Mouse (Mus musculus): Measurements from ENCODE around the gene Rtp3. TPM values are rescaled to one million over a fixed set of nuclear protein-coding genes. Genes with fewer than 3 reads are reported as not detected.
A peak's percentile ranks its signal among the peaks of the same experiment; 100 is the strongest.

The Rtp3 gene
- total and polyA plus RNA-seq, 2 experiments: 14.5 to 61.0 TPM

- Histone ChIP-seq H3K9ac (ENCODE audit: low read depth, low read length) (no peak overlapping the region), H3K79me2 (ENCODE audit: control insufficient read depth, insufficient read depth, low read length) (no peaks in the 10 kb centered on the region), H3K36me3 (ENCODE audit: control insufficient read depth, insufficient read depth, low read length) (no peaks in the 10 kb centered on the region), H3K4me3 (ENCODE audit: insufficient read depth, low read depth, low read length) (no peak overlapping the region), H3K27me3 (ENCODE audit: control insufficient read depth, insufficient read depth, low read length) (no peaks in the 10 kb centered on the region), H3K27ac (replicated peaks; ENCODE audit: insufficient read depth, low read depth, low read length) (no peak overlapping the region), H3K4me1 (ENCODE audit: control insufficient read depth, insufficient read depth, low read length) (no peaks in the 10 kb centered on the region)
- WGBS: 89% methylated on average over 13 of the region's 13 CpGs
- no peak for DNase-seq (ENCODE audit: extremely low read depth, low read depth, low spot score)
- no peak for TF ChIP-seq POLR2A (IDR thresholded peaks at IDR 0.05; ENCODE audit: extremely low read depth, insufficient read depth, low read length)
- TF ChIP-seq CTCF (IDR thresholded peaks at IDR 0.05; ENCODE audit: low read depth, low read length): no peak
Measured at GRCm38 (mm10) chr9:110960230-110961149, 29.9 kb downstream of the Rtp3 start.

GRCm38 (mm10) chr9:110959669-110960068 is 30.7 kb downstream of the Rtp3 start:
- no peak for TF ChIP-seq POLR2A (IDR thresholded peaks at IDR 0.05; ENCODE audit: extremely low read depth, insufficient read depth, low read length)
- no peak for TF ChIP-seq CTCF (IDR thresholded peaks at IDR 0.05; ENCODE audit: low read depth, low read length)
- no peak for DNase-seq (ENCODE audit: extremely low read depth, low read depth, low spot score)
- H3K9ac ChIP-seq (ENCODE audit: low read depth, low read length): no peak overlapping the region
- no peaks in the 10 kb centered on the region for H3K27me3 ChIP-seq (ENCODE audit: control insufficient read depth, insufficient read depth, low read length)
- no peak overlapping the region for H3K27ac ChIP-seq (replicated peaks; ENCODE audit: insufficient read depth, low read depth, low read length)
- H3K79me2 ChIP-seq (ENCODE audit: control insufficient read depth, insufficient read depth, low read length): no peaks in the 10 kb centered on the region
- WGBS: 76% methylated on average over 5 of the region's 5 CpGs
- no peaks in the 10 kb centered on the region for H3K36me3 ChIP-seq (ENCODE audit: control insufficient read depth, insufficient read depth, low read length)
- H3K4me3 ChIP-seq (ENCODE audit: insufficient read depth, low read depth, low read length): no peak overlapping the region
- no peaks in the 10 kb centered on the region for H3K4me1 ChIP-seq (ENCODE audit: control insufficient read depth, insufficient read depth, low read length)

- H3K9ac ChIP-seq (ENCODE audit: low read depth, low read length): no peak overlapping the region
- DNase-seq (ENCODE audit: extremely low read depth, low read depth, low spot score): no peak
- H3K79me2 ChIP-seq (ENCODE audit: control insufficient read depth, insufficient read depth, low read length): no peaks in the 10 kb centered on the region
- no peaks in the 10 kb centered on the region for H3K36me3 ChIP-seq (ENCODE audit: control insufficient read depth, insufficient read depth, low read length)
- no peaks in the 10 kb centered on the region for H3K4me1 ChIP-seq (ENCODE audit: control insufficient read depth, insufficient read depth, low read length)
- no peak overlapping the region for H3K4me3 ChIP-seq (ENCODE audit: insufficient read depth, low read depth, low read length)
- H3K27me3 ChIP-seq (ENCODE audit: control insufficient read depth, insufficient read depth, low read length): peaks cover 3% of the 10 kb centered on the region; the same call in 1 of the 2 replicates
- no peak overlapping the region for H3K27ac ChIP-seq (replicated peaks; ENCODE audit: insufficient read depth, low read depth, low read length)
- TF ChIP-seq POLR2A (IDR thresholded peaks at IDR 0.05; ENCODE audit: extremely low read depth, insufficient read depth, low read length) (no peak), CTCF (IDR thresholded peaks at IDR 0.05; ENCODE audit: low read depth, low read length) (no peak)
- 90% methylated on average over 6 of the region's 6 CpGs for WGBS
Measured at GRCm38 (mm10) chr9:110955962-110956361, 34.4 kb downstream of the Rtp3 start.

- DNase-seq (ENCODE audit: extremely low read depth, low read depth, low spot score): no peak
- H3K27ac ChIP-seq (replicated peaks; ENCODE audit: insufficient read depth, low read depth, low read length): no peak overlapping the region
- no peak for TF ChIP-seq POLR2A (IDR thresholded peaks at IDR 0.05; ENCODE audit: extremely low read depth, insufficient read depth, low read length)
- H3K4me3 ChIP-seq (ENCODE audit: insufficient read depth, low read depth, low read length): no peak overlapping the region
- WGBS: 86% methylated on average over 2 of the region's 2 CpGs
- H3K79me2 ChIP-seq (ENCODE audit: control insufficient read depth, insufficient read depth, low read length): no peaks in the 10 kb centered on the region
- no peaks in the 10 kb centered on the region for H3K4me1 ChIP-seq (ENCODE audit: control insufficient read depth, insufficient read depth, low read length)
- H3K36me3 ChIP-seq (ENCODE audit: control insufficient read depth, insufficient read depth, low read length): no peaks in the 10 kb centered on the region
- H3K9ac ChIP-seq (ENCODE audit: low read depth, low read length): no peak overlapping the region
- H3K27me3 ChIP-seq (ENCODE audit: control insufficient read depth, insufficient read depth, low read length): peaks cover 3% of the 10 kb centered on the region; the same call in 1 of the 2 replicates
Measured at GRCm38 (mm10) chr9:110954681-110955445, 35.5 kb downstream of the Rtp3 start.

GRCm38 (mm10) chr9:110953550-110954461 is 36.6 kb downstream of the Rtp3 start:
- TF ChIP-seq CTCF (IDR thresholded peaks at IDR 0.05; ENCODE audit: low read depth, low read length): peak; percentile 51
- TF ChIP-seq POLR2A (IDR thresholded peaks at IDR 0.05; ENCODE audit: extremely low read depth, insufficient read depth, low read length): no peak
- DNase-seq (ENCODE audit: extremely low read depth, low read depth, low spot score): peak; percentile 14
- H3K79me2 ChIP-seq (ENCODE audit: control insufficient read depth, insufficient read depth, low read length): no peaks in the 10 kb centered on the region
- no peaks in the 10 kb centered on the region for H3K36me3 ChIP-seq (ENCODE audit: control insufficient read depth, insufficient read depth, low read length)
- peak overlapping the region; percentile 38 for H3K9ac ChIP-seq (ENCODE audit: low read depth, low read length)
- no peaks in the 10 kb centered on the region for H3K4me1 ChIP-seq (ENCODE audit: control insufficient read depth, insufficient read depth, low read length)
- H3K27me3 ChIP-seq (ENCODE audit: control insufficient read depth, insufficient read depth, low read length): peaks cover 3% of the 10 kb centered on the region; the same call in 1 of the 2 replicates
- H3K27ac ChIP-seq (replicated peaks; ENCODE audit: insufficient read depth, low read depth, low read length): no peak overlapping the region
- H3K4me3 ChIP-seq (ENCODE audit: insufficient read depth, low read depth, low read length): peak overlapping the region; percentile 38; the same call in 1 of the 2 replicates
- WGBS: 4% methylated on average over 44 of the region's 44 CpGs

Measured in liver, adult 2 months (tissue).